Mouse (Mus musculus): ENCODE results near the gene Lmf1. TPM values are rescaled to one million over a fixed set of nuclear protein-coding genes. Genes with fewer than 3 reads are reported as not detected.

Gene Lmf1
- polyA plus RNA-seq, 1 experiment from 2014 or later, result 16.1 TPM

GRCm38 (mm10) chr17:25638442-25638841, 59.6 kb downstream of the Lmf1 start:
- no peak for DNase-seq (ENCODE audit: low spot score)

GRCm38 (mm10) chr17:25640956-25641355, 62.1 kb downstream of the Lmf1 start:
- no peak for DNase-seq (ENCODE audit: low spot score)

GRCm38 (mm10) chr17:25642032-25642431, 63.1 kb downstream of the Lmf1 start:
- no peak for DNase-seq (ENCODE audit: low spot score)

GRCm38 (mm10) chr17:25643517-25644294, 64.8 kb downstream of the Lmf1 start:
- DNase-seq (ENCODE audit: low spot score), result no peak

GRCm38 (mm10) chr17:25644761-25645160, 65.9 kb downstream of the Lmf1 start:
- no peak for DNase-seq (ENCODE audit: low spot score)

- no peak for DNase-seq (ENCODE audit: low spot score)
Measured at GRCm38 (mm10) chr17:25645661-25646060, 66.8 kb downstream of the Lmf1 start.

GRCm38 (mm10) chr17:25647901-25648300, 69.0 kb downstream of the Lmf1 start:
- no peak for DNase-seq (ENCODE audit: low spot score)

- no peak for DNase-seq (ENCODE audit: low spot score)
Measured at GRCm38 (mm10) chr17:25648678-25649216, 69.9 kb downstream of the Lmf1 start.

- DNase-seq (ENCODE audit: low spot score), result no peak
Measured at GRCm38 (mm10) chr17:25650726-25651125, 71.8 kb downstream of the Lmf1 start.

- no peak for DNase-seq (ENCODE audit: low spot score)
Measured at GRCm38 (mm10) chr17:25652272-25652671, 73.4 kb downstream of the Lmf1 start.

- peak; percentile 5 for DNase-seq (ENCODE audit: low spot score)
Measured at GRCm38 (mm10) chr17:25656142-25656825, 77.4 kb downstream of the Lmf1 start.

- DNase-seq (ENCODE audit: low spot score), result peak; percentile 56
Measured at GRCm38 (mm10) chr17:25656826-25657189, 77.9 kb downstream of the Lmf1 start.

GRCm38 (mm10) chr17:25663213-25663835, 84.4 kb downstream of the Lmf1 start:
- no peak for DNase-seq (ENCODE audit: low spot score)

GRCm38 (mm10) chr17:25665485-25665884, 86.6 kb downstream of the Lmf1 start:
- DNase-seq (ENCODE audit: low spot score), result no peak

GRCm38 (mm10) chr17:25665891-25666290, 87.0 kb downstream of the Lmf1 start:
- no peak for DNase-seq (ENCODE audit: low spot score)

GRCm38 (mm10) chr17:25668481-25669055, 89.7 kb downstream of the Lmf1 start:
- DNase-seq (ENCODE audit: low spot score), result no peak

GRCm38 (mm10) chr17:25672982-25673381, 94.1 kb downstream of the Lmf1 start:
- DNase-seq (ENCODE audit: low spot score), result no peak

- DNase-seq (ENCODE audit: low spot score), result no peak
Measured at GRCm38 (mm10) chr17:25677969-25678368, 99.1 kb downstream of the Lmf1 start.

- no peak for DNase-seq (ENCODE audit: low spot score)
Measured at GRCm38 (mm10) chr17:25679818-25680217, 100.9 kb downstream of the Lmf1 start.

- DNase-seq (ENCODE audit: low spot score), result no peak
Measured at GRCm38 (mm10) chr17:25681636-25682035, 102.8 kb downstream of the Lmf1 start.

GRCm38 (mm10) chr17:25686323-25686722, 107.4 kb downstream of the Lmf1 start:
- peak; percentile 33 for DNase-seq (ENCODE audit: low spot score)

GRCm38 (mm10) chr17:25688922-25689321, 110.0 kb downstream of the Lmf1 start:
- no peak for DNase-seq (ENCODE audit: low spot score)
